Comparison of ENCODE assay signal across 16 mouse cellular contexts in genomic region chr12:86046141-86046540, GRCm38 (mm10). TPM values are rescaled to one million over a fixed set of nuclear protein-coding genes. Genes with fewer than 3 reads are reported as not detected.
DNase-seq lines count a peak whose midpoint lies in the region; ATAC-seq lines count a peak whose summit lies in the region.
"Had no signal": no experiment of that assay in that cellular context is flagged by ENCODE, and none has a peak within 500 bp of the region (broad histone marks: within the 10 kb centered on the region; RNA-seq: fewer than 3 reads in every experiment).

No protein-coding gene starts in this region.

- peak; percentile 45; the same call in 1 of the 2 replicates for ATAC-seq in neutrophil, adult 5-6 weeks (ENCODE audit: extremely low read depth, insufficient number of reproducible peaks, low FRiP score, poor library complexity, severe bottlenecking)
- ATAC-seq: forebrain, postnatal 0 days; intestine, embryonic 15.5 days had no signal

- intact Hi-C loops in heart, postnatal 25 days (cut with DNase I): no loop called here

- DNase-seq in lung, postnatal 36 days: peak; percentile 20
- DNase-seq in lung, postnatal 4 days: no peak
- DNase-seq in CD4-positive, CD25-positive, alpha-beta regulatory T cell, adult 2 months (ENCODE audit: low read depth, low spot score): peak; percentile 74
- peak; percentile 84 for DNase-seq in induced T-regulatory cell, adult 2 months (ENCODE audit: low read depth)
- no peak for DNase-seq in heart, postnatal 25 days (ENCODE audit: low spot score)
- no peak for DNase-seq in kidney, adult 18-20 months
- DNase-seq: adrenal gland, postnatal 25 days; B cell, adult 2 months; cerebellum, adult 11-12 months; cerebellum, postnatal 36 days; forebrain, postnatal 0 days; gastrocnemius, postnatal 36 days; midbrain, embryonic 14.5 days; thymus, postnatal 25 days had no signal

RNA-seq across cellular contexts. Expression of gene Tgfb3, which starts 32.7 kb away (rescaled TPM):
- 1.3 and 1.6 TPM in 2 replicates for total RNA-seq in neutrophil, adult 5-6 weeks (2017)
- total RNA-seq in heart, postnatal 25 days (2021): 10 to 100 TPM; 14.8 to 16.5 TPM

RNA-seq across cellular contexts. Expression of gene Ift43, which starts 36.2 kb away (rescaled TPM):
- not detected in 2 replicates for total RNA-seq in neutrophil, adult 5-6 weeks (2017)
- 10 to 100 TPM; 23.0 to 24.5 TPM for total RNA-seq in heart, postnatal 25 days (2021)

Comparison
In these comparisons a context has a peak if more than half of its experiments do, and no peak if none do; other contexts are left out.
1. DNase-seq: peak in lung, postnatal 36 days (single experiment), CD4-positive, CD25-positive, alpha-beta regulatory T cell, adult 2 months (single experiment) and induced T-regulatory cell, adult 2 months (single experiment); none in lung, postnatal 4 days (0 of 2), heart, postnatal 25 days (single experiment) and kidney, adult 18-20 months (single experiment).
2. RNA of gene Ift43, which starts 36.2 kb away (total RNA-seq): 23.0 to 24.5 TPM in heart, postnatal 25 days; not detected in neutrophil, adult 5-6 weeks; every median in the first group is over 10 times any median in the second.